In the genomic region with DNA sequence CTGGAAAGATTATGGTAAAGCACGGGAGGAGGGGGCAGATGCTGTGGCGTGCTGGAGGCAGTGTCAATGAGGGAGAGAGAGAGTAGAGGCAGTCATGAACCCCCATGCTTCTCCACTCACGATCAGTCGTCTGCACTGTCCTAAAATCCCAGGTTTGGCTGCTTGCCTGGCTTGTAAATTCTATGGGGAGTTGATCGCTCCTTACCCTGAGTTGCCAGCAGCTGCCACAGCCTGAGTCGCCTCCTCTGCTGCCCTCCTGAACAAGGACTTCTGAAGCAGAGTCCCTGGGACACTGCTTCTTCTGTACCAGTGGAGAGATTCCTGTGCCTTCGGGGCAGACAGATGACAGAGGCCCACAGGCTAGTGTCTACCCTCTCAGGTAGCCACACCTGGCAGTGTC, we compare ENCODE assay signal across 19 mouse cellular contexts. TPM values are rescaled to one million over a fixed set of nuclear protein-coding genes. Genes with fewer than 3 reads are reported as not detected.
A peak's percentile ranks its signal among the peaks of the same experiment; 100 is the strongest.
DNase-seq lines count a peak whose midpoint lies in the region; ATAC-seq and TF ChIP-seq lines count a peak whose summit lies in the region.
"Had no signal": no experiment of that assay in that cellular context is flagged by ENCODE, and none has a peak within 500 bp of the region (broad histone marks: within the 10 kb centered on the region; RNA-seq: fewer than 3 reads in every experiment).

No protein-coding gene starts in this region.

- peak; percentile 19 to 28 for DNase-seq in adrenal gland, postnatal 36 days
- DNase-seq in adrenal gland, adult 8-10 months = no peak
- peak; percentile 66 for DNase-seq in left cerebral cortex, postnatal 4 days
- no peak for DNase-seq in left cerebral cortex, adult 8-10 months (ENCODE audit: low spot score in 2 of 2)
- peak; percentile 4 for DNase-seq in 416B (ENCODE audit: low read depth)
- DNase-seq in brain, embryonic 14.5 days (ENCODE audit: low read depth) = peak; percentile 64
- DNase-seq in left cerebral cortex, adult 11 months (ENCODE audit: low spot score) = no peak
- DNase-seq: cerebellum, adult 11-12 months; heart, adult 18-20 months; layer of hippocampus, postnatal 36 days; liver, embryonic 13.5 days; thymus, adult 18-20 months had no signal

- TF ChIP-seq CTCF in brain, embryonic 14.5 days (IDR thresholded peaks at IDR 0.05; ENCODE audit: borderline replicate concordance, extremely low read depth, insufficient read depth, insufficient read length) = no peak

- ATAC-seq in monocyte, adult 5-6 weeks (replicated peaks; ENCODE audit: insufficient number of reproducible peaks, low FRiP score, low TSS enrichment, poor library complexity, severe bottlenecking) = no peak
- ATAC-seq: intestine, embryonic 15.5 days had no signal

- intact Hi-C loops in left cerebral cortex, postnatal 4 days (cut with DNase I) = no loop called here

- no peak for TF ChIP-seq POLR2A in brain, embryonic 14.5 days (IDR thresholded peaks at IDR 0.05; ENCODE audit: borderline replicate concordance, extremely low read depth, insufficient read depth, insufficient read length, poor library complexity, severe bottlenecking)

RNA-seq across cellular contexts. Expression of a gene that starts 52.1 kb away (rescaled TPM):
- total RNA-seq in adrenal gland, postnatal 36 days (2021) = under 1 TPM; 0.20 to 0.36 TPM
- total RNA-seq in adrenal gland, adult 8-10 months (2022) = under 1 TPM; 0.14 to 0.54 (median 0.19) TPM
- total RNA-seq in left cerebral cortex, postnatal 4 days (2021) = 10 to 100 TPM; 15.4 to 16.6 TPM
- 10 to 100 TPM; 21.2 to 24.0 (median 23.4) TPM for total RNA-seq in left cerebral cortex, adult 8-10 months (2022)
- 1.4 and 2.1 TPM in 2 replicates for polyA plus RNA-seq in brain, embryonic 14.5 days (2012; rRNA removed)
- total RNA-seq in monocyte, adult 5-6 weeks (2017) = not detected in 3 replicates
- total RNA-seq: gastrocnemius, adult 8-10 months; heart, adult 18-20 months had no signal
- polyA plus RNA-seq: embryonic facial prominence, embryonic 13.5 days; heart, embryonic 16.5 days; intestine, embryonic 15.5 days; kidney, embryonic 14.5 days; urinary bladder, adult 2 months had no signal

Comparison
In these comparisons a context has a peak if more than half of its experiments do, and no peak if none do; other contexts are left out.
1. DNase-seq: peak in adrenal gland, postnatal 36 days (2 of 2), left cerebral cortex, postnatal 4 days (single experiment), 416B (single experiment) and brain, embryonic 14.5 days (single experiment); none in adrenal gland, adult 8-10 months (single experiment), left cerebral cortex, adult 8-10 months (0 of 2) and left cerebral cortex, adult 11 months (single experiment).
2. RNA of a gene that starts 52.1 kb away (total RNA-seq): 21.2 to 24.0 TPM in left cerebral cortex, adult 8-10 months and 15.4 to 16.6 TPM in left cerebral cortex, postnatal 4 days; 0.20 to 0.36 TPM in adrenal gland, postnatal 36 days, 0.14 to 0.54 TPM in adrenal gland, adult 8-10 months and not detected in monocyte, adult 5-6 weeks; every median in the first group is over 10 times any median in the second.